Mouse (Mus musculus): ENCODE measurements around the gene Bcas2.
"Not testable (repeated sequence)": the region's sequence is repeated elsewhere in the genome, so short reads cannot be mapped to it uniquely, and the experiment has no call there.

Bcas2 gene

DNA sequence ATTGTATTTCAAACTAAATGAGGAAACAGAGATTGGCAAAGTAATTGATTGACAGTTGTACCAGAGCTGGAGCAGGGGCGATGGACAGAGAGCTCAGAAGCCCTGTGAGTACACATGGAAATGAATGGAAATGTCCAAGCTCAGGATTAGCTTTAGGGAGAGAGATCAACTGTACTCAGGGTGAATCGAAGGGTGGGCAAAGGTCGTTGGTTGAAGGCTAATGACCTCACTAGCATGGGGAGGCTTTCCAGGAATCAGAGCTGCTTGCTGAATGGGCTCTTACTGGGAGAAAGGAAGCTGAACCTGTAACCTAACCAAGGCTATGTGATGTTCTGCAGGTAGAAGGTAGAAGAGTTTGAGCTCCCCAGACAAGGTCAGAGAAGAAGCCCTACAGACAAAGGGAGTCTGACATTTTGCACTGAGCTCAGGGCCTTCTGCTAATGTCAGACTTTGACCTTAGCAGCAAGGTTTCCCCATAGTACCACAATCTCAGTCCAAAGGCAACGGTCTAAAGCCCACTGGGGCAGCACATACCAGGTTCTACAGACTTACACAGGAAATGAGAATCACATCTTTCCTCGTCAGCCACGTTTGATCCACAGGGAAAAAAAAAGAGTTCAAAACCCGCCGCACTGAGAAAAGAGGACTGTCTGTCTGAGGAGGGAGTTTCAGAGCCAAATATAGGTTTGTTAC is 43.3 kb downstream of the Bcas2 start:
- no peak for DNase-seq (ENCODE audit: low read depth)

DNA sequence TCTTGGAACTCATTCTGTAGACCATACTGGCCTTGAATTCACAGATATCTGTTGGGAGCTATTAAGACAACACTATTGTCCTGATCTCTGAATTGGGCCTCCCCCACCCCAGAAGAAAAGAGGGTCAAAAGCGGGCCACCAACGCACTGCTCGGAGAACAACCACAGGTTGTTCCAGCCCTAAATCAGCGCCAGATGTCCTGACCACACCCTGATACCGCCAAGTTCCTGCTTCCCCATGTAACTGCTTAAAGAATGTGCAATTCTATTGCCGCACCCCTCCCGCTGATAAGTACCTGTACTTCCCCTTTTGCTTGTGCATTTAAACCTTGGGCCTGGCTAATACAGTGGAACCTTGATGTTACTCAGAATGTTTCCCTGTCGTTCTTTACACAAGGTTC is 43.9 kb downstream of the Bcas2 start:
- DNase-seq (ENCODE audit: low read depth), result not testable (repeated sequence)

DNA sequence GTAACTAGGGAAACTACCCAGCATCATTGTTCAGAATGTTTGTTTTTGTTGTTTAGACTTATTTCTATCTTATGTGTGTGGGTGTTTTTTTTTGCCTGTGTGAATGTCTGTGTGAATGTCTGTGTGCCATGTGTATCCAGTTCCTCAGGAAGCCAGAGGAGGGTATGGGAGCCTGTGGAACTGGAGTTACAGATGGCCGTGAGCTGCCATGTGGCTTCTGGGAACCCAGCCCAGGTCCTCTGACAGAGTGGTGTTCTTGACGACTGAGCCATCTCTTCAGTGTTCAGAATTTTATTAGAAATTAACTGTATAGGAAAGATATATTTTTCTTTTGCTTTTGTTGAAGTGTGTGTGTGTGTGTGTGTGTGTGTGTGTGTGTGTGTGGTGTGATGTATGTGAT is 50.0 kb downstream of the Bcas2 start:
- DNase-seq (ENCODE audit: low read depth), result no peak

DNA sequence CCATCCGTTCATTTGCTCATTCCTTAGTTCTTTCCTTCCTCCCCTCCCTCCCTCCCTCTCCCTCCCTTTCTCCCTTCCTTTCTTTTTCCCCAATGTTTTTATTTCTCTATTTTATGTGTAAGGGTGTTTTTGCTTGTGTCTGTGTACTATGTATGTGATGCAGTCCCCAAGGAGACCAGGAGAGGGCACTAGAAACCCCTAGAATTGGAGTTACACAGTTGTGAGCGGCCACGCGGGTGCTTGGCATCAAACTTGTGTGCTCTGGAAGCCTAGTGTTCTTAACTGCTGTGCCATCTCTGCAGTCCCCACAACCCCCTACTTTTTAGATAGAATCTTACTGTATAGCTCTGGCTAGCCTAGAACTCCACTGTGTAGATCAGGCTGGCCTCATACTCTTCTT is 52.3 kb downstream of the Bcas2 start:
- DNase-seq (ENCODE audit: low read depth), result no peak

DNA sequence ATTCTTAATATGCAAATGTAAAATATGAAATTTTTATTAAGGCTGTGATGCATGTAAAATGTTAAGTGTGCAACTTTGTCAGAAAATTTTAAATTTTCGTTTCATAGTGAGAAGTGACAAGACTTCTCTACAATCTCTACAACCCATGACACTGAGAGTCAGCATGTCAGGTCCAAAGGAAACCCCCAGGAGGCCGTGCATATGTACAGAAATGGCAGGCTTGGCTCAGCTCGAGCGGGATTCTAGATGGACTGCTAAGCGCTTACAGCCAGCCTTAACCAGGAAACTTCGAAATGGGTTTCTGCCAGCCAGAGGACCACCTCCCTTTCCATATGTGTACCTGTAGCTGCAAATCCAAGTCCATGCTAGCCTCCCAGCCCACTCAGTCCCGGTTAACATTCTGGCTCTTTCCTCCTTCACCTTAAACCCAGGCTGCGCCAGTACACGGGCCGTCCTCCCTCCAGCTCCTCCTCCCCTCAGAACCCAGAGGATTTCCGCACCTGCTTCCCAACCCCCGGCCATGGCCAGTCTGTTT is 52.8 kb downstream of the Bcas2 start:
- DNase-seq (ENCODE audit: low read depth), result no peak

DNA sequence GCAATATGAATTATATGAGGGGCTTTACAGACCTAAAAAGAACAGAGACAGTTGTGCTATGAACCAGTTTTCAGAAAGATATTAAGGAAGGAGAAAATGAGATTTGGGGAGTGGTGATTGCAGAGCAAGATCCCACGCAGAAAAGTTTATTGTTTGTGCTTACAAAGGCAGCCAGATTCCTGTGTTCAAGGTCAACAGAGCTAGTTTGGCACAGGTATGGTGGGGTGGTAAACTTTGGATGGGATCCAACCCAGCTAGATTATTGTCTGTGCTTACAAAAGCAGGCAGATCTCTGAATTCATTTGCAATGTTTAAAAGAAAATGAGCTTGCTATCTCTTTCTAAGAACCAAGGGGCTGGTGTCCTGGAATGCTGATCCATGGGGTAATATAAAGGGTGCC is 56.3 kb downstream of the Bcas2 start:
- DNase-seq (ENCODE audit: low read depth), result no peak

Measured in fibroblast of lung, adult 2 months (primary cell).